Mouse (Mus musculus) embryonic facial prominence, embryonic 14.5 days (tissue): ENCODE measurements at regions not wholly inside any gene's neighbourhood (a gene's known extent, or its start where the extent isn't known, plus 50 kb on each side); places are given as distances from the start of the nearest gene placed in this dataset.

Experiments
- ATAC-seq: fragments of 200-750 bp; cut with Nextera tagmentation; 2 replicates; pipeline ENCODE4 v1.8.0; 2017; ENCODE audit warnings: low read depth, moderate number of reproducible peaks, moderate TSS enrichment
- DNase-seq: peaks from one replicate; pipeline ENCODE4 v3.0.0-alpha.2; 2015; ENCODE audit warnings: low spot score
- H3K27ac ChIP-seq: fragments of 300-500 bp; sonication (generic); replicated peaks from 2 replicates; pipeline ENCODE4 v1.5.1; 2014; ENCODE audit warnings: low read depth, mild to moderate bottlenecking, low read length, moderate library complexity
- H3K27me3 ChIP-seq: fragments of 300-500 bp; sonication (generic); replicated peaks from 2 replicates; pipeline ENCODE4 v1.6.1; 2014; ENCODE audit warnings: low read length; ENCODE audit not compliant: control insufficient read depth, insufficient read depth
- H3K36me3 ChIP-seq: fragments of 300-500 bp; sonication (generic); 2 replicates; pipeline ENCODE4 v1.6.1; 2014; ENCODE audit warnings: low read length, mixed read lengths; ENCODE audit not compliant: control insufficient read depth, insufficient read depth
- H3K4me1 ChIP-seq: fragments of 300-500 bp; sonication (generic); 2 replicates; pipeline ENCODE4 v1.6.1; 2014; ENCODE audit warnings: antibody characterized with exemption, low read length; ENCODE audit not compliant: control insufficient read depth, insufficient read depth
- H3K4me2 ChIP-seq: fragments of 300-500 bp; sonication (generic); 2 replicates; pipeline ENCODE4 v1.6.1; 2014; ENCODE audit warnings: low read depth, mild to moderate bottlenecking, low read length, moderate library complexity, mixed read lengths
- H3K4me3 ChIP-seq: fragments of 300-500 bp; sonication (generic); 2 replicates; pipeline ENCODE4 v1.5.1; 2014; ENCODE audit warnings: low read depth, mild to moderate bottlenecking, low read length
- H3K9ac ChIP-seq: fragments of 300-500 bp; sonication (generic); 2 replicates; pipeline ENCODE4 v1.6.1; 2014; ENCODE audit warnings: low read depth, mild to moderate bottlenecking, low read length, moderate library complexity, mixed read lengths
- H3K9me3 ChIP-seq: fragments of 300-500 bp; sonication (generic); 2 replicates; pipeline ENCODE4 v1.6.1; 2016; ENCODE audit warnings: low read length; ENCODE audit not compliant: control insufficient read depth
- WGBS: fragments of 180-500 bp; shearing (Covaris S2); extraction: QIAGEN DNeasy Blood & Tissue Kit; methylation state at CpG from one replicate; pipeline ENCODE4 v1.1.7; 2014; 5-methylcytosine and 5-hydroxymethylcytosine counted together

GRCm38 (mm10) chr2:169071267-169071666 is 115.9 kb upstream of the Zfp64 start:
- H3K9me3 ChIP-seq: peaks cover 5% of the 10 kb centered on the region; the same call in 1 of the 2 replicates
- ATAC-seq (no peak), DNase-seq (no peak)
- no peak overlapping the region for H3K4me3 ChIP-seq
- no peaks in the 10 kb centered on the region for H3K4me1 ChIP-seq
- H3K36me3 ChIP-seq: no peaks in the 10 kb centered on the region
- no peak overlapping the region for H3K27ac ChIP-seq
- H3K27me3 ChIP-seq: no peaks in the 10 kb centered on the region
- H3K9ac ChIP-seq: no peak overlapping the region
- H3K4me2 ChIP-seq: no peak overlapping the region

DNA sequence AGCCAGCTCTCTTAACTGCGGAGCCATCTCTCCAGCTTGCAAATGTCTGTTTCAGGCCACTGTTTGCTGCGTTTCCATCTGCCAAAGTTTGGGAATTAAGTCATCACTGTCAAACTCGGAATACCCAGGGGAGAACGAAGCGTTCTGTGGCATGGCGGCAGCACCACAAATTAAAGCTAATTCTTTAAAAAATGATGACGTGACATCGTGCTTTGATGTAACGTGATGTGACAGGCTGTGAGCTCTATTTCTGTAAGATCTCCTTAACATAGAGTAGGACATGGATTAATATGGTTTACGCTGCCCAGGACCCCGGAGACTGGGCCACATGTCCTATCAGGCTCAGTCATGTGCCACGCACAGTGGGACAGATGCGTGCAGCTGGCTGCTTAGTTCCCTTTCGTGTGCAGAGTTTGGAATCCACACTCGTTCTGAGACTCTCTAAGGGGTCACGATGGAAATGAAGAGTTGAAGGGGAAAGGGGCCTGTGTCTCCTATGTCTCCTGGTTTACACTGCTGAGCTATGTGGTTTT is 109.8 kb upstream of the Zfp64 start:
- Histone ChIP-seq H3K4me2 (no peak overlapping the region), H3K27me3 (no peaks in the 10 kb centered on the region), H3K4me1 (peaks cover 3% of the 10 kb centered on the region; the same call in 1 of the 2 replicates), H3K9ac (no peak overlapping the region), H3K4me3 (no peak overlapping the region), H3K36me3 (no peaks in the 10 kb centered on the region), H3K9me3 (no peaks in the 10 kb centered on the region), H3K27ac (no peak overlapping the region)
- 80% methylated on average over 16 of the region's 16 CpGs for WGBS
- ATAC-seq (no peak), DNase-seq (no peak)

DNA sequence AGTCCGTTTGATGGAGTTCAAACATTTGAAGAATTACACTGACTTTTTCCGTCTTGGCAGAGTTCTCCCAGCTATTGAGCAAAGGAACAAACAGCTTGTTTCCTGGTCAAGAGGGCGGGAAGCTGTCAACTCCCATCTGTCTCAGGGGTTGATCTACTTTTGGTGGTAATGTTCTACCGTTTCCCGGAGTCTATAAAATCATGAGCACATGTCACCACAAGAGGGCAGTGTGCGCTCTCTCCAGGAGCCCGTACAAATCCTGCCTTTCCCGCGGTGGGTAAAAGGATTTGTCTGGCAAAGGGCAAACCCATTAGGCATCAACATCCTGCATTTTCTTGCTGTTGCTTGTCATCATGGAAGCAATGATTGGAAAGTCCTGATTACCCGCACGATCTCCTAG is 106.1 kb upstream of the Zfp64 start:
- Histone ChIP-seq H3K9me3 (peaks cover 4% of the 10 kb centered on the region; the same call in 1 of the 2 replicates), H3K4me2 (peak overlapping the region; percentile 31; the same call in 1 of the 2 replicates), H3K9ac (no peak overlapping the region), H3K27ac (no peak overlapping the region), H3K36me3 (no peaks in the 10 kb centered on the region), H3K4me1 (peaks cover 3% of the 10 kb centered on the region; the same call in 1 of the 2 replicates), H3K4me3 (no peak overlapping the region), H3K27me3 (no peaks in the 10 kb centered on the region)
- ATAC-seq (0 out of 2 replicates have a peak, but pooled peaks have one; percentile 44), DNase-seq (peak; percentile 92)
- 3% methylated on average over 11 of the region's 11 CpGs for WGBS

- H3K9ac ChIP-seq: no peak overlapping the region
- H3K9me3 ChIP-seq: peaks cover 4% of the 10 kb centered on the region; the same call in 1 of the 2 replicates
- no peaks in the 10 kb centered on the region for H3K27me3 ChIP-seq
- H3K4me2 ChIP-seq: no peak overlapping the region
- 60% methylated on average over 13 of the region's 13 CpGs for WGBS
- no peak overlapping the region for H3K27ac ChIP-seq
- H3K4me1 ChIP-seq: peaks cover 3% of the 10 kb centered on the region; the same call in 1 of the 2 replicates
- DNase-seq (peak; percentile 26), ATAC-seq (no peak)
- no peaks in the 10 kb centered on the region for H3K36me3 ChIP-seq
- no peak overlapping the region for H3K4me3 ChIP-seq
Measured at GRCm38 (mm10) chr2:169060495-169060894, 105.1 kb upstream of the Zfp64 start.

- Histone ChIP-seq H3K9me3 (peaks cover 4% of the 10 kb centered on the region; the same call in 1 of the 2 replicates), H3K4me2 (no peak overlapping the region), H3K27ac (no peak overlapping the region), H3K27me3 (no peaks in the 10 kb centered on the region), H3K4me1 (peaks cover 3% of the 10 kb centered on the region; the same call in 1 of the 2 replicates), H3K9ac (no peak overlapping the region), H3K36me3 (no peaks in the 10 kb centered on the region), H3K4me3 (no peak overlapping the region)
- DNase-seq (no peak), ATAC-seq (no peak)
- 79% methylated on average over 5 of the region's 5 CpGs for WGBS
Measured at GRCm38 (mm10) chr2:169057831-169058230, 102.4 kb upstream of the Zfp64 start.

DNA sequence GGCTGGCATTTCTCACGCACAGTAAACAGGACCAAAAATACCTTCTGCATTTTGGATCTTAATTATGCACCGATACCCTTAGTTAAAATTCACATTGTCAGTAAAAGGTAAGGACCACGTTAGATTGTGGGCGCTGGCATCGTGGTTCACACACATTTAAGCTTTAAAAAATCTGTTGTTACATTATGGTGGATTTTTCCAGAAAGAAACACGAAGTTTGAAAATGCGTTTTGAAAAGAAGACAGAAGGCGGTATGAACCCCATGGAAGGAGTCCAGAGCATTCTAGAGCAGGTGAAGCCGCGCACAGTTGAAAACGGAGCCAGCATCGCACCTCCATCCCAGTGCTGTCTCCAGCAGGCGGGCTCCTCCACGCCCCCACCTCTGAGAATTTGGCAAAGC is 94.6 kb upstream of the Zfp64 start:
- Histone ChIP-seq H3K4me2 (no peak overlapping the region), H3K4me3 (no peak overlapping the region), H3K4me1 (no peaks in the 10 kb centered on the region), H3K36me3 (no peaks in the 10 kb centered on the region), H3K27ac (no peak overlapping the region), H3K9ac (no peak overlapping the region), H3K27me3 (no peaks in the 10 kb centered on the region), H3K9me3 (no peaks in the 10 kb centered on the region)
- ATAC-seq: no peak
- WGBS: 86% methylated on average over 14 of the region's 14 CpGs
- DNase-seq: no peak

DNA sequence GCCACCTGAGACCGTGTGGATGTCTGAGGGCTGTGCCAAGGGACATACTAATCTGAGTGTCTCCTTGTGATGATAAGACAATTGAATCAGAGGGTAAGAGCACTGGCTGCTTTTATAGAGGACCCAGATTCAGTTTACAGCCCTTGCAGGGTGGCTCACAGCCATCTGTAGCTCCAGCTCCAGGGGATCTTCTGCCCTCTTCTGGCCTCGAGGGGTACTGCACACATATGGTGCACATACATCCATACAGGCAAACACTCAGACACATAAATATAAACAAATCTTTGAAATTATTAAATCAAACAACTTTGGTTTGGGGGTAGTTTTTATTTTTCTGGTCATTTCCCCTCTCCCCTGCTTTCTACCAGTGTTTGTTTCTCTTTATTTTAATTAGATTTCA is 86.4 kb upstream of the Zfp64 start:
- Histone ChIP-seq H3K27ac (no peak overlapping the region), H3K36me3 (no peaks in the 10 kb centered on the region), H3K27me3 (no peaks in the 10 kb centered on the region), H3K9me3 (0 out of 2 replicates have a peak, but pooled peaks cover 4% of the 10 kb centered on the region), H3K4me2 (no peak overlapping the region), H3K4me3 (no peak overlapping the region), H3K4me1 (no peaks in the 10 kb centered on the region), H3K9ac (no peak overlapping the region)
- no peak for DNase-seq
- no peak for ATAC-seq
- WGBS: 91% methylated on average over 2 of the region's 2 CpGs

DNA sequence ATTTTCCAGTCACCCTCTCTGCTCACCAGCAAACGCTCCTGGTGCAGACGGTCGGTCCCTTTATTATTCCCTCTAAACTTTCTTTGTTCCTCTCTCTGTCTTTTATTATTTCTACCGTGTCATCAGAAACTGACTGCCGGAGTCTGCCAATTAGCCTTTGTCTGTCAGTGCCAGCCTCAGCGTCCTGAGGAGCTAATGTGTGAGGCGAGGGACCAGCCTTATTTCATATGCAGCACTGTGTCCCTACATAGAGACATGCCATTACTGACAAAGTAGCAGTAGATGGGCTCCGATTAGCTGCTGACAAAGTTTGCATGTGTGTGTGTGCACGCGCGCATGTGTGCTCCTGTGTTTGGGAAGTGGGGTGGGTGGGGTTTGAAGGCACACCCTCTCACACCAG is 82.6 kb upstream of the Zfp64 start:
- H3K4me1 ChIP-seq: no peaks in the 10 kb centered on the region
- DNase-seq (no peak), ATAC-seq (no peak)
- H3K4me2 ChIP-seq: no peak overlapping the region
- H3K9ac ChIP-seq: no peak overlapping the region
- H3K27me3 ChIP-seq: no peaks in the 10 kb centered on the region
- 69% methylated on average over 11 of the region's 11 CpGs for WGBS
- no peak overlapping the region for H3K4me3 ChIP-seq
- 0 out of 2 replicates have a peak, but pooled peaks cover 4% of the 10 kb centered on the region for H3K9me3 ChIP-seq
- no peak overlapping the region for H3K27ac ChIP-seq
- H3K36me3 ChIP-seq: no peaks in the 10 kb centered on the region

GRCm38 (mm10) chr2:169037519-169037918 is 82.1 kb upstream of the Zfp64 start:
- no peak overlapping the region for H3K9ac ChIP-seq
- H3K27me3 ChIP-seq: no peaks in the 10 kb centered on the region
- H3K4me1 ChIP-seq: no peaks in the 10 kb centered on the region
- H3K36me3 ChIP-seq: no peaks in the 10 kb centered on the region
- 78% methylated on average over 9 of the region's 9 CpGs for WGBS
- no peak overlapping the region for H3K4me3 ChIP-seq
- no peak for DNase-seq
- H3K9me3 ChIP-seq: 0 out of 2 replicates have a peak, but pooled peaks cover 4% of the 10 kb centered on the region
- H3K27ac ChIP-seq: no peak overlapping the region
- no peak overlapping the region for H3K4me2 ChIP-seq
- ATAC-seq: no peak
